Mouse (Mus musculus): ENCODE measurements around the gene Alx1. TPM values are rescaled to one million over a fixed set of nuclear protein-coding genes. Genes with fewer than 3 reads are reported as not detected.

Gene Alx1
- not detected for total RNA-seq (2021)
- long read RNA-seq, experiment 1: 0 reads
- long read RNA-seq, experiment 2: 0 reads

- DNase-seq: no peak
Measured at GRCm38 (mm10) chr10:103029730-103030490, at the start of gene Alx1. Gene Alx1, minus strand, starts transcription at chr10:103030215.

GRCm38 (mm10) chr10:103049593-103049992 is 19.6 kb upstream of the Alx1 start:
- DNase-seq: no peak

GRCm38 (mm10) chr10:103046623-103047022 is 16.6 kb upstream of the Alx1 start:
- DNase-seq: no peak

GRCm38 (mm10) chr10:103045019-103045418 is 15.0 kb upstream of the Alx1 start:
- DNase-seq: no peak

- DNase-seq: no peak
Measured at GRCm38 (mm10) chr10:103035002-103035640, 5.1 kb upstream of the Alx1 start.

- no peak for DNase-seq
Measured at GRCm38 (mm10) chr10:103030931-103031330, 916 bp upstream of the Alx1 start.

GRCm38 (mm10) chr10:103029132-103029729 is 784 bp downstream of the Alx1 start:
- DNase-seq: no peak

- DNase-seq: peak in 1 of 2 experiments; percentile 10
Measured at GRCm38 (mm10) chr10:103028253-103029131, 1.5 kb downstream of the Alx1 start.

- peak in 1 of 2 experiments; percentile 12 for DNase-seq
Measured at GRCm38 (mm10) chr10:103027931-103028252, 2.1 kb downstream of the Alx1 start.

GRCm38 (mm10) chr10:103027226-103027930 is 2.6 kb downstream of the Alx1 start:
- DNase-seq: peak in 1 of 2 experiments; percentile 9

- DNase-seq: no peak
Measured at GRCm38 (mm10) chr10:103026636-103027225, 3.3 kb downstream of the Alx1 start.

GRCm38 (mm10) chr10:103002556-103002955 is 27.5 kb downstream of the Alx1 start:
- DNase-seq: no peak

GRCm38 (mm10) chr10:103000902-103001301 is 29.1 kb downstream of the Alx1 start:
- no peak for DNase-seq

- no peak for DNase-seq
Measured at GRCm38 (mm10) chr10:102999584-102999983, 30.4 kb downstream of the Alx1 start.

GRCm38 (mm10) chr10:102975106-102975505 is 54.9 kb downstream of the Alx1 start:
- no peak for DNase-seq

- DNase-seq: no peak
Measured at GRCm38 (mm10) chr10:102959602-102960001, 70.4 kb downstream of the Alx1 start.

Other genes starting within 250 kb of the Alx1 start
- gene Lrriq1, start 206.1 kb upstream of the Alx1 start, total RNA-seq (2021): under 1 TPM in 1 of 2 experiments, not detected in 1; 0.10 TPM

Data from heart, adult 18-20 months (tissue).